Mouse (Mus musculus) T-cell, adult 2 months (primary cell): ENCODE measurements around the gene Krtap1-3.

ENCODE experiments used
- DNase-seq: peaks from one replicate; pipeline ENCODE4 v3.0.0; 2022; ENCODE audit warnings: low spot score

Krtap1-3 gene

DNA sequence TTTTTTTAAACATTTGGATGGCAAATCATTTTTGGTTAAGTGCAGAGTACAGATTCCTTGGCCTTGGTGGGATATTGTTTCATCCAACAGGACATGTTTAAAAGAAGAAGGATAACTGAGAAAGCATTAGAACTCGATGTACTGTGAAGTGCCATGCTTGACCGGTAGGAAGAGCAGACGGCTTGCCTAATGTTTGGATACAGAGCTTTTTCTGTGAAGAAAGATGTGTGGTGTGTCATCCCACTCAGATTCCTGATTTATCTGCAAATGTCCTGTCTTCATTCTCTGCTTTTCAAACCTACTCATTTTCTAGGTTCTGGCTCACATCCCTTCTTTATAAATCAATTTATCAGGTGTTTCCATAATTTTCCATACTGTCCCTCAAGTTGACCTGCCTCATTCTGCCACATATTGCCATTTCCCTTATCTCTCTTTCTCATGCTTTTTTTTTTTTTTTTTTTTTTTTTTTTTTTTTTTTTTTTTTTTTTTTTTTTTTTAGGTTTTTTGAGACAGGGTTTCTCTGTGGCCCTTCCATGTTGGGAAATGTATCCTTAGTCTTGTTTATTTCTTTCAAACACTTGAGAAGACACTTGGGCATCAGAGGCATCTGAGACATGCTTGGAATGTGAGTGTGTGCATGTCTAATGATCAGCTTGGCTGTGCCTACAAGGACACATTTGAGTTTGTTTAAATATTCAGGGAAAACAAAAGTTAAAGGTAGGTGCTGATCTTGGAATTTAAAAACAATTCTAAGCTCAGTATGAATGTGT is 33.0 kb downstream of the Krtap1-3 start:
- DNase-seq, result no peak

DNA sequence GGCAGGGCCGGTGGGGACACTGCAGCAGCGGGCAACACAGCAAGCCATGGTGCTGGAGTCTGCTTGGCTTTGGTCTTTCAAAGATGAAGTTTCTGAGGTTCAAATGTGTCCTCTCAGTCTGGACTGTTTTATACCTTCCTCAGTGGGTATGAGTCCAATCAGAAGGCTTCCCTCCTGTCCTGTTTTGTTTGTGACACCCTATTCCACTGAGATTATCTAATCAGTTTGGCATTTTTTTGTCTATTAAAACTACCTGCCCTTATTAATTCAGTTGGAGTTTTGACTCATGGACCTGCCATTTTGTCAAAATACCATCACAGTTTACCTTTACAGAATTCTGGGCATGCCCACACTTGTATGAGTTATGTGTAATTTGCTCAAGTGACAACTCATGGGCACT is 34.4 kb downstream of the Krtap1-3 start, which contains the start of gene Krtap3-2:
Krtap3-2 (minus strand) TSS at position 101 of the 400 bp plus-strand sequence.
- DNase-seq, result no peak

DNA sequence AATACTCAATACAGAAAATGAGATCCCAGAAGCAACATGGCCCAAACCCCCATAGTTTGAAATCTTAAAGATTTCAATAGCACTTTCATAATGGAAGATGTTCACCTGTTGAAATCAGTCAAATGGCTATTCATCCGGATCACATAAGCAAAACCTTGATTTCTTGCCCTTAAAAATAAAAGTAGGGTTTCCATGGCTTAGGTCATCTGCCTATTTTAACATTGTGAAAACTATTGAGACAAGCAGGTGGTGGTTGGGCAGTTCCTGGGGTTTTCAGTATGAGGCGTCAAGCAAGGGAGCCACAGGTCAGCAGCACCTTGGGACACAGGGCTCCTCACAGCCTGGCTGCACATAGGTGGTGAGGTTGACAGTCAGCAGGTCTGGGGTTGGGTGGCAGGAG is 34.9 kb downstream of the Krtap1-3 start:
- no peak for DNase-seq

DNA sequence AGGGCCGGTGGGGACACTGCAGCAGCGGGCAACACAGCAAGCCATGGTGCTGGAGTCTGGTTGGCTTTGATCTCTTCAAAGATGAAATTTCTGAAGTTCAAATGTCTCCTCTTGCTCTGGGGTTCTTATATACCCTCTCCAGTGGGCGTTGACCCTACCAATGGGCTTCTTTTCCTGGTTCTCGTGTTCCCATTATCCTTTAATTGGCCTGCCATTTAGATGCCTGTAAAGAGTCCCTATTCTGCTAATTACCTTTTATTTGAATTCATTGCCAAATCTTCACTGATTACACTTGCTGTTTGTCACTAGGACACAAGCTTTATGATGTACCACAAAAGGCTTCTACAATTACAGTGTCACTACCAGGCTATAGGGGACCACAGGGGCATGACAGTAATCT is 40.4 kb downstream of the Krtap1-3 start, which contains the start of gene Krtap3-3:
Krtap3-3 (minus strand) TSS at position 101 of the 400 bp plus-strand sequence.
- no peak for DNase-seq

DNA sequence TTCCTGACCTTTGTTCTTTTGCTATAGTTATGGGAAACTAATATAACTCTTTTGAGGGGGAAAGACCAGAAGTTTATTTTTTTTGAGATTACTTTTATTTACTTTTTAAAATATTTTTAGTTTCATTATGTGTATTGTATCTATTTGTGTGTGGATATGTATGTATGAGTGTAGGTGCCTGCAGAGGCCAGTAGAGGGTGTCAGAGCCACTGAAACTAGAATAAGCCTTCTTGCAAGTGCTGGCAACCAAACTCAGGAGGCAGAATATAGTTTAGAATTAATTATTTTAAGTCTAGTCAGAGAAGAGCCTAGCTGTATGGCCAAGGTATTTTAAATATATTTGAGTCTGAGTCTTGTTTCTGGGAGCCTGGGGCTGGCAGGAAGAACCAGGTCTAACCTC is 43.2 kb downstream of the Krtap1-3 start:
- DNase-seq, result no peak
